Mouse (Mus musculus): ENCODE measurements around the gene Slc16a5. TPM values are rescaled to one million over a fixed set of nuclear protein-coding genes. Genes with fewer than 3 reads are reported as not detected.
"Not testable (repeated sequence)": the region's sequence is repeated elsewhere in the genome, so short reads cannot be mapped to it uniquely, and the experiment has no call there.

Slc16a5 gene
- polyA plus RNA-seq, 1 experiment from 2014 or later, result 0.08 TPM

GRCm38 (mm10) chr11:115448075-115448474 is 14.2 kb upstream of the Slc16a5 start:
- peak overlapping the region; percentile 28; the same call in 1 of the 2 replicates for H3K4me2 ChIP-seq
- peak overlapping the region; percentile 69 for H3K27ac ChIP-seq (replicated peaks)
- WGBS (ENCODE audit: insufficient replicate concordance), result 71% methylated on average over 16 of the region's 16 CpGs
- H3K4me1 ChIP-seq (replicated peaks), result peaks cover 15% of the 10 kb centered on the region
- H3K9me3 ChIP-seq (replicated peaks), result no peaks in the 10 kb centered on the region
- H3K36me3 ChIP-seq (replicated peaks), result no peaks in the 10 kb centered on the region
- H3K4me3 ChIP-seq (replicated peaks), result peak overlapping the region; percentile 12; the same call in 1 of the 2 replicates
- no peak overlapping the region for H3K9ac ChIP-seq
- peak; percentile 56; the same call in 1 of the 2 replicates for ATAC-seq (ENCODE audit: insufficient read depth)
- no peaks in the 10 kb centered on the region; the same call in 1 of the 2 replicates for H3K27me3 ChIP-seq

GRCm38 (mm10) chr11:115448998-115449397 is 13.3 kb upstream of the Slc16a5 start:
- no peak; the same call in 1 of the 2 replicates for ATAC-seq (ENCODE audit: insufficient read depth)
- Histone ChIP-seq H3K9ac (no peak overlapping the region), H3K4me1 (replicated peaks) (peaks cover 18% of the 10 kb centered on the region), H3K9me3 (replicated peaks) (no peaks in the 10 kb centered on the region), H3K27me3 (no peaks in the 10 kb centered on the region; the same call in 1 of the 2 replicates), H3K27ac (replicated peaks) (peak overlapping the region; percentile 69), H3K36me3 (replicated peaks) (no peaks in the 10 kb centered on the region), H3K4me3 (replicated peaks) (no peak overlapping the region), H3K4me2 (0 out of 2 replicates have a peak overlapping the region, but pooled peaks have one; percentile 5)
- 53% methylated on average over 7 of the region's 7 CpGs for WGBS (ENCODE audit: insufficient replicate concordance)

GRCm38 (mm10) chr11:115450176-115450575 is 12.1 kb upstream of the Slc16a5 start:
- H3K4me1 ChIP-seq (replicated peaks), result peaks cover 18% of the 10 kb centered on the region
- ATAC-seq (ENCODE audit: insufficient read depth), result no peak
- peak overlapping the region; percentile 69; the same call in 1 of the 2 replicates for H3K27ac ChIP-seq (replicated peaks)
- H3K4me3 ChIP-seq (replicated peaks), result no peak overlapping the region
- no peaks in the 10 kb centered on the region for H3K36me3 ChIP-seq (replicated peaks)
- no peak overlapping the region for H3K9ac ChIP-seq
- no peaks in the 10 kb centered on the region for H3K9me3 ChIP-seq (replicated peaks)
- no peak overlapping the region for H3K4me2 ChIP-seq
- WGBS (ENCODE audit: insufficient replicate concordance), result 64% methylated on average over 7 of the region's 7 CpGs
- no peaks in the 10 kb centered on the region; the same call in 1 of the 2 replicates for H3K27me3 ChIP-seq

- 54% methylated on average over 8 of the region's 8 CpGs for WGBS (ENCODE audit: insufficient replicate concordance)
- no peaks in the 10 kb centered on the region for H3K36me3 ChIP-seq (replicated peaks)
- ATAC-seq (ENCODE audit: insufficient read depth), result no peak
- no peak overlapping the region for H3K4me3 ChIP-seq (replicated peaks)
- peaks cover 10% of the 10 kb centered on the region for H3K4me1 ChIP-seq (replicated peaks)
- H3K9me3 ChIP-seq (replicated peaks), result no peaks in the 10 kb centered on the region
- H3K27ac ChIP-seq (replicated peaks), result no peak overlapping the region
- no peak overlapping the region for H3K9ac ChIP-seq
- H3K4me2 ChIP-seq, result no peak overlapping the region
- no peaks in the 10 kb centered on the region for H3K27me3 ChIP-seq
Observed at GRCm38 (mm10) chr11:115451781-115452241, 10.5 kb upstream of the Slc16a5 start.

- Histone ChIP-seq H3K27ac (replicated peaks) (no peak overlapping the region), H3K4me3 (replicated peaks) (no peak overlapping the region), H3K4me2 (no peak overlapping the region), H3K4me1 (replicated peaks) (peaks cover 9% of the 10 kb centered on the region), H3K36me3 (replicated peaks) (no peaks in the 10 kb centered on the region), H3K9ac (no peak overlapping the region), H3K9me3 (replicated peaks) (no peaks in the 10 kb centered on the region), H3K27me3 (no peaks in the 10 kb centered on the region)
- ATAC-seq (ENCODE audit: insufficient read depth), result no peak
- 62% methylated on average over 7 of the region's 7 CpGs for WGBS (ENCODE audit: insufficient replicate concordance)
Observed at GRCm38 (mm10) chr11:115452281-115452860, 9.9 kb upstream of the Slc16a5 start.

- H3K27me3 ChIP-seq, result no peaks in the 10 kb centered on the region
- no peak overlapping the region for H3K4me2 ChIP-seq
- H3K4me3 ChIP-seq (replicated peaks), result no peak overlapping the region
- peaks cover 9% of the 10 kb centered on the region for H3K4me1 ChIP-seq (replicated peaks)
- 48% methylated on average over 4 of the region's 4 CpGs for WGBS (ENCODE audit: insufficient replicate concordance)
- H3K9me3 ChIP-seq (replicated peaks), result no peaks in the 10 kb centered on the region
- H3K9ac ChIP-seq, result no peak overlapping the region
- ATAC-seq (ENCODE audit: insufficient read depth), result no peak
- no peaks in the 10 kb centered on the region for H3K36me3 ChIP-seq (replicated peaks)
- H3K27ac ChIP-seq (replicated peaks), result no peak overlapping the region
Observed at GRCm38 (mm10) chr11:115453306-115453705, 9.0 kb upstream of the Slc16a5 start.

GRCm38 (mm10) chr11:115454822-115455221 is 7.5 kb upstream of the Slc16a5 start:
- not testable (repeated sequence) for H3K27ac ChIP-seq (replicated peaks); H3K4me2 ChIP-seq; H3K27me3 ChIP-seq; ATAC-seq (ENCODE audit: insufficient read depth); H3K4me3 ChIP-seq (replicated peaks); H3K36me3 ChIP-seq (replicated peaks); H3K9me3 ChIP-seq (replicated peaks); H3K4me1 ChIP-seq (replicated peaks); H3K9ac ChIP-seq
- 56% methylated on average over 6 of the region's 6 CpGs for WGBS (ENCODE audit: insufficient replicate concordance)

- Histone ChIP-seq H3K4me1 (replicated peaks) (peaks cover 3% of the 10 kb centered on the region; the same call in 1 of the 2 replicates), H3K9ac (no peak overlapping the region), H3K4me3 (replicated peaks) (no peak overlapping the region), H3K36me3 (replicated peaks) (no peaks in the 10 kb centered on the region), H3K4me2 (no peak overlapping the region), H3K27ac (replicated peaks) (no peak overlapping the region), H3K27me3 (0 out of 2 replicates have a peak, but pooled peaks cover 2% of the 10 kb centered on the region), H3K9me3 (replicated peaks) (no peaks in the 10 kb centered on the region)
- WGBS (ENCODE audit: insufficient replicate concordance), result 77% methylated on average over 15 of the region's 15 CpGs
- no peak for ATAC-seq (ENCODE audit: insufficient read depth)
Observed at GRCm38 (mm10) chr11:115455619-115456018, 6.7 kb upstream of the Slc16a5 start.

- no peak overlapping the region for H3K27ac ChIP-seq (replicated peaks)
- no peak for ATAC-seq (ENCODE audit: insufficient read depth)
Observed at GRCm38 (mm10) chr11:115456182-115456581, 6.1 kb upstream of the Slc16a5 start.

GRCm38 (mm10) chr11:115457405-115457804 is 4.9 kb upstream of the Slc16a5 start:
- Histone ChIP-seq H3K9ac (no peak overlapping the region), H3K27me3 (peaks cover 12% of the 10 kb centered on the region; the same call in 1 of the 2 replicates), H3K9me3 (replicated peaks) (no peaks in the 10 kb centered on the region), H3K27ac (replicated peaks) (no peak overlapping the region), H3K4me2 (no peak overlapping the region), H3K4me3 (replicated peaks) (no peak overlapping the region), H3K4me1 (replicated peaks) (peaks cover 3% of the 10 kb centered on the region; the same call in 1 of the 2 replicates), H3K36me3 (replicated peaks) (no peaks in the 10 kb centered on the region)
- 35% methylated on average over 6 of the region's 6 CpGs for WGBS (ENCODE audit: insufficient replicate concordance)
- ATAC-seq (ENCODE audit: insufficient read depth), result no peak

More at GRCm38 (mm10) chr11:115456182-115456581, 6.1 kb upstream of the Slc16a5 start:
- no peaks in the 10 kb centered on the region for H3K36me3 ChIP-seq (replicated peaks)
- peaks cover 3% of the 10 kb centered on the region; the same call in 1 of the 2 replicates for H3K4me1 ChIP-seq (replicated peaks)
- 66% methylated on average over 5 of the region's 5 CpGs for WGBS (ENCODE audit: insufficient replicate concordance)
- 0 out of 2 replicates have a peak, but pooled peaks cover 5% of the 10 kb centered on the region for H3K27me3 ChIP-seq
- H3K4me2 ChIP-seq, result no peak overlapping the region
- no peaks in the 10 kb centered on the region for H3K9me3 ChIP-seq (replicated peaks)
- H3K9ac ChIP-seq, result no peak overlapping the region
- H3K4me3 ChIP-seq (replicated peaks), result no peak overlapping the region

- H3K4me2 ChIP-seq, result no peak overlapping the region
- no peak overlapping the region for H3K4me3 ChIP-seq (replicated peaks)
- no peak for ATAC-seq (ENCODE audit: insufficient read depth)
- no peaks in the 10 kb centered on the region; the same call in 1 of the 2 replicates for H3K4me1 ChIP-seq (replicated peaks)
- H3K27ac ChIP-seq (replicated peaks), result no peak overlapping the region
- H3K9ac ChIP-seq, result no peak overlapping the region
- H3K27me3 ChIP-seq, result peaks cover 23% of the 10 kb centered on the region; the same call in 1 of the 2 replicates
- WGBS (ENCODE audit: insufficient replicate concordance), result 24% methylated on average over 8 of the region's 8 CpGs
- H3K36me3 ChIP-seq (replicated peaks), result no peaks in the 10 kb centered on the region
- H3K9me3 ChIP-seq (replicated peaks), result no peaks in the 10 kb centered on the region
Observed at GRCm38 (mm10) chr11:115460976-115461375, 1.3 kb upstream of the Slc16a5 start.

All from liver, embryonic 15.5 days (tissue).